Mouse (Mus musculus): ENCODE results near the gene Plcb1.
"Not testable (repeated sequence)": the region's sequence is repeated elsewhere in the genome, so short reads cannot be mapped to it uniquely, and the experiment has no call there.

Gene Plcb1

DNA sequence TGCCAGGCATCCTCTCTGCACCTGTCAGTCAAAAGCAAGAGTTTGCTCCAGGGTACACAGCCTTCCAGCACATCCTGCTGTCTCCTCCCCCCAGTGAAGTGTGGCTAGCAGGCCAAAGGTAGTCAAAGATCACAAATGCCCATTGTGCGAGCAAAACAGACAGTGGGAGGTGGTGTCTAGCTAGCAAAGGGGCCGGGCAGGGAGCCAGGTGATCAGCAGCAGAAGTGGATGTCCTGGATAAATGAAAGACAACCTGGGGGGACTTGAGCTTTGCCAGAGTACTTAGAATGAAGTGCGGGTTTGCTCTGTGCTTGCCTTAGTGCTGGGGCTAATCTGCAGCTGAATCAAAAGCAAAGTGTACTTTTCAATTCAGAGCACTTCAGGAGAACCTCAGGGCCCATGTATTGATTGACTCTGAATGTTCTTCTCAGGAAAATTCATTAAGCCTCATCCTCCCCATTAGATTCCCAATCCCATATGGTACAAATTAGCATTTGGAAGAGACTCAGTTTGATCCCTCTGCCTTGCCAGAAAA lies 191.0 kb downstream of the Plcb1 start:
- peak; percentile 58 to 75 for DNase-seq

DNA sequence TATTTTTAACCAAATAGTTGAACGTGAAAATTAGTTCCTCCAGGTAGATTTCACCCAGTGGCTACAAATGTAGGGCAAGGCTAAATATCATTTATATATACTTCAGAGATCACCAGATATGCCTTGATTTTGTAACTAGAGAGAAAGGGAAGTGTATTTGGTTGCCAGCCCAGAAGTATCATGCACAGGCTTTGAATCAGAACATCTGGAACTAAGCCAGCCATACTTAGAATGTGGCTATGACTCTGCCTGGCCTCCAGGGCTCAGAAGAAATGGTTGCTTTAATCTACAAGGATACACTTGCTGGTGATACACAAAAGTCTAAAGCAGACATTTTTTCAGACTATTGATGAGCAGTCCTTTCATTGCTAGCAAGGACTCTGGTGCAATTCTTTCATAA lies 191.8 kb downstream of the Plcb1 start:
- DNase-seq, result no peak

DNA sequence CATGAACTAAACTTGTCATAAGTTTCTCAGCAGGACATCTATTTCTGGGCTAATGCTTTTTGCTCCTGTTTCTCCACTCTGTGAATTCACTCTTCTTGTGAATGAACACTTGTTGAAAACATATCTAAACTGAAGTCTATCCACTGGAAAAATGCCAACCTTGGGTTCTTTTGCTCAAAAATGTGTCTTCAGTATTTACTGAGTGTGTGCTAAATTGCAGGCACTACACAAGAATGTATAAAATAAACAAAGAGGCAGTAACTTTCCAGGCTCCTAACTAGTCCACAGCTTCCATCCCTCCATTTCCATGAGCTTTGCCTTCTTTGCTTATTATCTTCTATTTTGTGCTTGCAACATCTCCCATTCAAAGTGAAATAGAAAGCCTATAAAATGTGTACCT lies 195.5 kb downstream of the Plcb1 start:
- DNase-seq, result no peak

DNA sequence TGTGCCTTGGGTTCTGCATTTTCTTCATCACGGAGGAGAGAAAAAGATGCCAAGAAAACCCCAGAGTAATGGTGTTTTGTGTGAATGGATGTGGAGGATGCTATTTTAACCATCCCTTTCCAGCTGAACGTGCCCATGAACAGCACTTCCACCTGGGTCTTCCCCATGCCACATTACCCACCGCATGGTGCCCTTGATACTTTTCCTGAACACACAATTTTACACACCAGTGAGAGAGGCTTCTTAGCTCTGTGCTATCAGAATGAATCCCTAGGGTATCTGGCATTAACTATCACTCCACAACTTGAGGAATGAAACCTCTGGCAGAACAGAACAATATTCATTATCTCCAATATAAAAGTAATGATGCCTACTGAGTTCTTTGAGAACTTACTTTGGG lies 199.0 kb downstream of the Plcb1 start:
- no peak for DNase-seq

DNA sequence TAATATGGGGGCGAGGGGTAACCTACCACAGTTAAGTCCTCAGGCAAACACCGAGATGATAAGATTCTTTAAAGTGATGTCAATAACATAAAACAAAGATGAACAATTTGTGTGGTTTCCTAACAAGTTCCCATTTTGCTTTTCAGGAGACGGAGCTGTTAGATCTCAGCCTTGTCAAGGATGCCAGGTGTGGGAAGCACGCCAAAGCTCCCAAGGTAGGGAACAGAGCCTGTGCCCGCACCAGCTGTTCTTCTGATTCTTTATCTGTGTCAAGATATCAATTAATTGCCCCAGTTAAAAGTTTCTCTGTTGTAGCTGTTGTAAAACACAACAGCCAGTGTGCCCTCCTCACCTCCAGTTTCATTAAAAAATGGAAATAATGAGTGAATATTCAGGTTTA lies 202.1 kb downstream of the Plcb1 start:
- peak; percentile 79 to 89 for DNase-seq

DNA sequence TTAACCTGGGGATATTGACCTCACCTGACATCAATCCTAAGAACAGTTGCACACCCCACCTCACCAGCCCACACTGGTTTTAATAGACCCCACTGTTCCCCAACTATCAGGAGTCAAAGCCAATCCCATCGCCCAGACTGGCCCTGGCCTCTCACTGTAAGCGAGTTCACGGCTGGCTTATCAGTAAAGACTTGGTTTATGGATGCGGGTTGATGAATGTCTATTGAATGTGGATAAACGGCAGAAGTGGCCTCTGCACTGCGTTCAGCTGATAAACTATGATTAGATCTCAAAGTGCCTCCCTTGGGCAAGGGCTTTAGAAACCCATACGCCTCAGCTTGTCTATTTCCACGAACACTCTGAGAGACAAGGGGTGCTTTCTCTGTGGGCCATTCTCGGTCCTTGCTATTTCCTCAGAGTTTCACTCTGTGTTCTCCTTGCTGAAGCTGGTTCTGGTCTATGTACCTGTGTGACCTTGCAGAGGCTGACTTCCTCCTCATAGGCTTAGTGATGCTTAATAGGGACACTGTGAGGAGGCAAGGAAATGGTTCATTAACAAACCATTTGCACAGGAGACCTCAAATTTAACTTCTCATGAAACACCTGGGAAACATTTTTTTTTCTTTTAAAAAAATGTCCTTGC lies 203.9 kb downstream of the Plcb1 start:
- DNase-seq, result no peak

DNA sequence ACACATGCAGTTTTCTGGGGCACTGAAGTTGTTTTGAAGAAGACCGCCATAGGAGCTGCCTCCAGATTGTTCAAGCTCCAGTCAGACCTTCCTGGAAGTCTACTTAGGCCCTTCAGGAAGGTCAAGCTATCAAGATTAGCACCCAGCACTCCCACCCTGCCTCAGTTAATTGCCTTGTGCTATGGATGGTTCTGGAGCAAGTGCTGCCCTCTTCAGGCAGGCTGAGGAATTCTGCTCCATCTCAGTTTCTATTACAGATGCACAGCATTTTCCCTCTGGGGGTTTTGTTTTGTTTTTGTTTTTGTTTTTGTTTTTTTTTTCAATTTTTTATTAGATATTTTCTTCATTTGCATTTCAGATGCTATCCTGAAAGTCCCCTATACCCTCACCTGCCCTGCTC lies 221.3 kb downstream of the Plcb1 start:
- DNase-seq, result peak in 1 of 2 experiments; percentile 35

DNA sequence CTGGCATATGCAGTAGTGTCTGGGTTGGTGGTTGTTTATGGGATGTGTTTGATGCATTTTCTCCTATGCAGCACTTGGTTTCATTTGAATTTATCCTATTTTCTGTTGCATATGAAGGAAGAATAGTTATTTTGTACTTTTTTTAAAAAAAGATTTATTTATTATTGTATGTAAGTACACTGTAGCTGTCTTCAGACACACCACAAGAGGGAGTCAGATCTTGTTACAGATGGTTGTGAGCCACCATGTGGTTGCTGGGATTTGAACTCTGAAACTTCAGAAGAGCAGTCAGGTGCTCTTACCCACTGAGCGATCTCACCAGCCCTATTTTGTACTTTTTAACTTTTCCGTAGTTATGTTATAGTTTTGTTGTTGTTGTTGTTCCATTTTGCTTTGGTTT lies 222.0 kb downstream of the Plcb1 start:
- DNase-seq, result not testable (repeated sequence)

DNA sequence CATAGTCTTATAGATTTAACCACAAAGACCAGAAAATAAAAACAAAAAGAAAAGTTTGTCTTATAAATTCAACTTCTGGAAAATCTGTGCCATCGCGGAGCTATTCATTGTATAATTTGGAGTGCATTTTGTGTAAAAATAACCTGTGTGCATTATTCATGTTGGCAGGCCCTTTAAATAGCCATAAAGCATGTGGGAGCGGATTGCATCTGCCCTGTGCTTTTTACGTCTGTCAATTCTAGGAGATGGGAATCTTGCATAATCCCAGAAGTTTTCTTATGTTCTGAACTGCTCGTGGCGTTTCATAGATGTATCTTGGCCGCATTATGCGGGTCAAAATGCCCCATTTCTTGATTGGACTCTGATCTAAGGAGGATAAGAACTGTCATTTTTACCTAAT lies 224.5 kb downstream of the Plcb1 start:
- DNase-seq, result no peak

DNA sequence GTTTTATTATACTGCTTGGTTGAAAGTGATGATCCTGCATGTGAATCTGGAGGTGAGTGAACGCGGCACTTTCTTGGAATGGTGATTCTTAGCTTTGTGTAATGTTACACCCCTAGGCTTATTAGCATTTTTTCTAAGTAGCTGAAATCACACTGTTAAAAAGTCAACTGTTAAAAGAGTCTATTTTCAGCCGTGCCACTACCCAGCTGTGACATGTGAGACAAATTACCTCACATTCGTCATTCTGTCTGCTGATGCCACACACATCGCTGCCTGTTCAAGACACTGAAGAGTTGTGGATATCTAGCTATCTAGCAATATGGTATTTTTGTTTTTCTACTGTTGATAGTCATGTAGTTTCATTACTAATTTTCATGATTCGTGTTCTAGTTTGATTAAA lies 229.6 kb downstream of the Plcb1 start:
- DNase-seq, result no peak

DNA sequence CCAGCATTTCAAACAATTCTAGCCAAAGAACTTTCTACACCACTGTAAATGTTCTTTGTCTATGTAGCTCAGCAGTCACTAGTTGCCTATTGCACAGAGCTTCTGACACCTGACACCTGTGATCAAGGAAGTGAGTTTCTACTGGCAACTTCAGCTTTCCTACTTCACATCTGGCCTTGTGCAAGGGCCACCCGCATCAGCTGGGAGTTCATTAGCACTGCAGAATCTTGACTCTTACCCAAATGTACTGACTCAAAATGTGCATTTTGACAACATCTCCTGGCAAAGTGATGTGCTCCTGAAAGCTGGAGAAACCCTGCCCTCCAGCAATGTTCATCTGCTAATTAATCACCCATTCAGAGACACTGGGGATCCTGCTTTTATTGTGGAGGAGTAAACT lies 232.4 kb downstream of the Plcb1 start:
- DNase-seq, result no peak

DNA sequence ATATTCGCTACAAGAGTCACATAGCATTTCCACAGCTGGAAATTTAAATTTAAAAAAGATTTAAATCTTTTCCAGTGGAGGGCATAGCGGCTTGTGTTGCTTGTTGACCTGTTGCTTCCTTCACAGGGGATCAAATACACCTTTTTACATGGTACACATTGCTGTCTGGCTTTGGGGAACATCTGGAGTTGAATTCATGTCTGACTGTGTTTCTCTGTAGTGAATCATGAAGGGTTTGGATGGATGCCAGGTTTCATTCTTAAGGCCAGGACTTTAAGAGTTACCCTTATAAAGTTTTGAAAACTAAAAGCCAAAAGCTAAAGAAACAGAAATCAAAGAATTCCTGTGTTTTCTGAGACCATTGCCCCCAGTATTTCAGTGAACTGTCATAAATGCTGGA lies 232.8 kb downstream of the Plcb1 start:
- no peak for DNase-seq

DNA sequence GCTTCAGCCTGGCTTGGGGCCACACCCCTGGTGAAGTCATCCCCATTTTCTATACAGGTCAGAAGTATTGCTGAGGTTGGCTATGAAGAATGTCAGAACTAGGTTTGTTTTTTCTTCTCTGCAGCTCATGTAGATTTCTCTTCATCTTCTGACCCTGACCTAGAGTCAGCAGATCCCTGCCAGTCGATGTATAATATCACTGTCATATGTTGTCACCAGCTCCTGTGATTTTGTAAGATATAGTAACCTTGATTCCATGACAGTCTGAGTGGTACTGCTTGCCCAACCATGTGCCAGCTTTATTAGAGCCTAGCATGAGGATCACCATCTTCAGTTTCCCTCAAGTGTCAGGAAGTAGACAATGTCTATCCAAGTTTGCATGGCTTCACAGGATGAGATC lies 233.7 kb downstream of the Plcb1 start:
- DNase-seq, result no peak

DNA sequence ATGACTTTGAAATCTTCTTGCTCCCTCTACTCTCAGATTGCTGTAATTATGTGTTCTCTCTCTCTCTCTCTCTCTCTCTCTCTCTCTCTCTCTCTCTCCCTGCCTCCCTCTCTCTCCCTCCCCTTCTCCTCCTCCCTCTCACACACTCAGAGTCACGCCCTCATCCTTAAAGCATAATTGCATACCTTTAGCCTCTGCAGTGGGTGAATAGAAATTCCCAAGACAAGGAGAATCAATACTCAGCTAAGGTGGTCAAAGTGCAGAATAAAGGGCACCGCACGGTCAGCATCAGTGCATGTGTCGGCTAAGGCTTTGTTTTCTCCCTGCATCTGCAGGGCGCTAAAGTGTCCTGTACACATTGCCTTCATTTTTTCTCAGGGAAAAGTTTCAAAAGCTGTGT lies 243.4 kb downstream of the Plcb1 start:
- DNase-seq, result no peak

DNA sequence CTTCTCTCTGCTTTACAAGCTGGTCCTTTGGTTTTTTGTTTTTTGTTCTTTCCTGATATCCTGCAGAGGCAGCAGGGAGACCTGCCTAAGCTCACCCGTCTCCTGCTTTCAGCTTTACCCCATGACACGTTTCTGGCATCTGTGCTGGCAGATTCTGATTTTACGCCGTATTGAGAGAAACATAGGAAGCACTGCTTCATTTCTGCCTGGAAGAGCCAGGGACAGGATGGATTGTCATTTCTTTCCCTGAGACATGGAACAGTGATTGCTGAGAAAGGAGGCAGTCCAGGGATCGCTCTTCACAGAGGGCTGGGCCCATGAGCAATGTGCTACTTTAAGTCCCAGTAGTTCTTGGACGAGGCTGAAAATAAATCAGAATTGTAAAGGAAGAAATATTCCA lies 243.8 kb downstream of the Plcb1 start:
- peak; percentile 30 to 35 for DNase-seq

DNA sequence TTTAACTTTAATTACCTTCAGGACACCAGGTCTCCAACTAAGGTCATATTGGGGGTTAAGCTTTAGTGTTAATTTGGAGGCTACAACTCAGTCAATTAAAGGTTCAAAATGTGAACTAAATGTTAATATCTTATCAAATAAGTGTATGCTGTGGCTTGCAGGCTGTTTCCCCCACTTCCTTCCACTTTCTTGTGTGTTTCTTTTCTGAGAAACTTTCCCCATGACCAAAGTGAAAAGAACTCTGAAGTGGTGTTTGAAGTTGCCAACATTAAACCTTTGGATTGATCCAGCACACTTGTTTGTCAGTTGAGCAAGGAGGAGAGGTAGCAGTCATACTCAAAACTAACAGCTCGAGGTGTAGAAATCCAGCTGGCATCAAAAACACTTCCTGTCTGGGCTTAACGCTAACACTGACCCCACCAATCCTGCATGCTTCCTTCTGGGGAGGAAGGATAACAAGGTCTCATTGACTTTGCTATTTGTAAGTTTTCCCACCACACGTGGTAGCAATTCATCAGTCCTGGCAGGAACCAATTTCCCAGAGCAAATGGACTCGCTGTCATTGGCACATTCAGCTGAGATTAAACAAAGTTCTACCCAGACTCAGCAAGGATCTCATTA lies 249.9 kb downstream of the Plcb1 start:
- no peak for DNase-seq

DNA sequence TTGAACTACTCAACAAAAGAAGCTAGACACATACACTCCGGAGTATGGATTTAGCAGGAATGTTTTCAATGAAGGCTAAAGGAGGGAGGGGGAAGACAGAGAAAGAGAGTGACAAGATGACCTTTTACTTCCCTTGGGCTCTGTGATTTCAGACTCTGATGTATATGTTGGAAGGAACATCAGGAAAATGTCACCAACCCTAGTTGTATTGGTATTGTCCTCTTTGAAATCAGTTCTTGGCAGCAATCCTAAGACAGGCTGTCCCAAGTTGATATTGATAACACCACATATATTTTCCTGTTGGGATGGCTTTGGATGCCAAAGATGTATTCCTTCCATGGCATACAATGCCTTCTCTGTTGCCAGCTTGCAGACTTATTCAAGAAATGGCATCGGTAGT lies 262.9 kb downstream of the Plcb1 start:
- DNase-seq, result no peak

DNA sequence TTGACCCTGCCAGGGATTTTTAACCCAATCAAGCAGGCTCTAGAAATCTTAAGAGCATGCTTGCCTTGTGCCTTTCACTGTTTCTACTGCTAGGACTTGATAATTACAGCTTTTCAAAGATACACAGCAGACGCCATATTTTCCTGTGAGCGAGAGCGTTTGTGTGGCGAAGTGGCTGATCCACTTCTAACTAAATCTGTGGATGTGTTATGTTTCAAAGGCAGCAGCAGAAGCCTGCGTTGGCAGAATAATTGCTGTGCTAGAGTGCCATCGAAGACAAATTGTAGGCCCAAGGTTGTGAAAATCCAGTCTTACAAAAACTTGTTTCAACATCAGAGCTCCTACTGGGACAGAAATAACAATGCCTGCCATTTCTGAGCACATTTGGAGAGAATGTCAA lies 263.4 kb downstream of the Plcb1 start:
- DNase-seq, result no peak

DNA sequence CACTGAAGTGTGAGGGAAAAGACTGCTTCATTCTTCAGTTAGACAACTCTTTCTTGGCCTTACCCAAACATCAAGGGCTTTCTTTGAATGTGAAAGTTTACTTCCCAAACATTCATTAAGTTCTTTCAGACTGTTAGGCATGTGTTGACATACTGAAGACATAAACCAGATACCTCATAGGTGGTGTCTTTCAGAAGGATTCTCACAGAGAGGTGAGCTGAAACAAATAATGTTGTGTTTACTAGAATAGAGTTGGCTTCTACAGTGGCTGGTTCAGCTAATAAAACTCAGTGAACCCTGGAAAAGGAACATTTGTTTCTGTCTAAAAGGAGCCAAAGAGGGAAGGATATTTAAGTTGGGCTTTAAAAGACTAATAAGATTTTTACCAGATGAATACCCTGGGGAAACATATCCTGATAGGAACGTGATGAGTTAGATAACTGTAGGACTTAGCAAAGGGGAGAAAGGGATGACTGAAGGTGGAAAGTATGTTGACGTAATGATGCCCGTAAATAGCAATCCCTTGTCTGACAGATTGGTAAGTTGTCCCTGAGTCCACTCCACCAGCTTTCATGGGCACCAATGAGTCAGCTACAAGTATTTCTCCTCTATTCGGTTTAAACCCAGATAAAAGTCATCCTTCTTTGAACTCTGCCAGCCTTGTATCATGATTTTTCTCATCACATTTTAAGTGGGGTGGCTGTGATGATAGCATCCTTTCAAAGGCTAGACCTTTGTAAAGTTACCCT lies 265.8 kb downstream of the Plcb1 start:
- DNase-seq, result no peak

DNA sequence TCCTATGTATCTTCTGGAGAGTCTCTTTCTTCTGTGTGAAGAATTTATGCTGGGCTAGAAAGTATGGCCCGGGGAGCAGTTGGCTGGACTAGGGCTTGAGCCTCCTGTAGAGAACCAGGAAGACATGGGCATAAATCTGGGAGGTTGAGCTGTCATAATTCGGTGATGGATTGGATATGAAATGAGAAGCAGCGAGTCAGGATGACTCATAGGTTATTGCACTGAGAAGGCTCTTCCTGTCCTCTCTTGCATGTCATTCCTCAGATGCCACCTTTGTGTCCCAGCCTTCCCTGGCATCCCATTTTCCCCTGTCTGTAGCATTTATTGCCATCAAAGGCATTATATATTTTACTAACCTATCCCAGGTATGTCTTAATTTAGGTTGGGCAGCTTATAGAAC lies 267.5 kb downstream of the Plcb1 start:
- no peak for DNase-seq

DNA sequence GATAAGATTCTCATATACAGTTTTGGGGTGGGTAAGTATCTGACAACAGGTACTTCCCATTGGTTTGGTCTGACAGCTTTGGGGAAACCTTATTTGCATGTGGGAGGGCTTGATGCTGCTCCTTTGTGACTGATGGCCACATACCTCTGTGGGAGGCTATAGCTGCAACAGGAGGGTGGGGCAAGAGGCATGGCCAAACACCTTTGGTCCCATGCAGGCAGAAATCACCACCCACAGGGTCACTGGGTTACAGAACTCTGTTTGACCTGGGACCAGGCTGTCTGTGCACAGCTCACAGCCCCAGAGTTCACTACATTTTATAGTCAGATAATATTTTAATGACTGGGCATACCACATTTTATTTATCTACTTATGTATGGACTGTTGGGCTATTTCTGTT lies 281.6 kb downstream of the Plcb1 start:
- no peak for DNase-seq

DNA sequence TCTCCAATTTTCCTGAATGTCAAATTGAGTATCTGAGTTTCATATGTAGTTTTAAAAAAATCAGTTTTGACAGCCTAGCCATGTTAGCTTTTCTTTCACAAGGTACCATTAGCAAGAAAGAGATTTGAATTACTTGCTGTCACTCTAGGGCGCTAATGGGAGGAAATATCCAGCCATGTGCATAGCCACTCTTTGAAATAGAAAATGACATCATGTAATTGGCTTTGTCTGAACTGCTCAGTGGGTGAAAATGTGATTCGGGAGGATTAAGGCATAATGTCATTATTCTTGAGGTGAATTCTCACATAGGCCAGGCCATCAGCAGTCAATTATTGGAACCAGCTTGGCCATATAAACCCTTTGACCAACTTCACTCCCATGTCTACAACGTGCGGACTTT lies 285.5 kb downstream of the Plcb1 start:
- peak in 1 of 2 experiments; percentile 5 for DNase-seq

DNA sequence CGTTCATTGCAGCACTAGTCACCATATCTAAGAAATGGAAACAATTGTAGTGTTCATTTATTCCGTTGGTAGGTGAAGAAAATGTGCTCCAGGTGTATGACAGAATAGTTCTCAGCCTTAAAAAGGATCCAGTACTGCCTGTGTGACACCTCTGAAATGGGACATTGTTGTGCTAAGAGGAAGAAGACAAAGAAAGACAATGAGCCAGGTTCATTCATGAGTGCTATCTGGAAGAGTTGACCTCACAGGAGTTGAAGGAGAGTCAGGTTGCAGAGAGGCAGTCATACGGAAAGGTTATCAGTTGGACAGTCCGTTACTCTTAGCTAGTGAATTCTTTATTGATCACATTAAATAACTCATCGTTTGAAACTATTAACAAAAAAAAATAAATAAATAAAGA lies 286.6 kb downstream of the Plcb1 start:
- no peak for DNase-seq

DNA sequence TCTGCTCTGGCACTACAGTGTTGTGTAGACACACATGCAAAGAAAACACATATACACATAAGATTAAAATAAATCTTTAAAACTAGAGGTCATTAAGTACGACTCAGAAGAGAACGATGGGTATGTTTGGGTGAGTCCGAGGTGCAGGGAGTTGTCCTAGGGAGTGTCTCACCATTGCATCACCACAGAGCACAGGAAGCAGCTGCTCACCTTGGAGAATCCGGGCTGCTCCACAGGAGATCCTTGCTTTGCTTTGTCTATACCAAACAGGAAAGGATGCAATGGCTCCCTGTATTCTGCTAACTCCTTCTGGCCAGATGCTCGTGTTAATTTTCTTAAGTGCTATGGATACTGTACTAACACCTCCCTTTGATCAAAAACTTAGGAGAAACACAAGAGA lies 287.1 kb downstream of the Plcb1 start:
- no peak for DNase-seq

Data from cerebellum, postnatal 25 days (tissue).